Comparison of ENCODE assay signal across 20 mouse cellular contexts in the genomic region with DNA sequence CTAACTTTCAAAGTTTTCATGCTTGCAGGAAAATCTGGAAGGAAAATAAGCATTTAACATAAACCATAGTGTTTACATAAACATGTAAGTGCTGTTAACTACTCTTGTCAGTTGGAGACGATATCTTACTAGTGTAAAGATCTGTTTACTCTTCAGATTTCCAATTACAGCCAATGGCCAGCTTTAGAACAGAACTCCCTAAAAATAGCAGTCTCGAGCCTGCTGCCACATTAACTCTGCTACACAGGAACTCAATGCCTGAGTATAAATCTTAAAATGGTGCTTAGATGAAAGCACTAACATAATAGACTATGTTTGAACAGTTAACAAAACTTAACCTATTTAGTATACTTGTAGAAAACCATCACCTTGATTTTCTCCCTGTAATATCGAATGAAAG.
DNase-seq lines count a peak whose midpoint lies in the region; ATAC-seq lines count a peak whose summit lies in the region.
"Had no signal": no experiment of that assay in that cellular context is flagged by ENCODE, and none has a peak within 500 bp of the region (broad histone marks: within the 10 kb centered on the region; RNA-seq: fewer than 3 reads in every experiment).

No protein-coding gene starts in this region.

- ATAC-seq in heart, embryonic 15.5 days (replicated peaks; ENCODE audit: insufficient number of reproducible peaks, insufficient read depth, low FRiP score, low read depth), result no peak
- ATAC-seq in lung, embryonic 15.5 days (ENCODE audit: borderline replicate concordance, extremely low read depth, low FRiP score, low TSS enrichment), result peak; percentile 62; the same call in 1 of the 2 replicates
- ATAC-seq: forebrain, embryonic 16.5 days; hindbrain, embryonic 16.5 days; inflammation-experienced regulatory T-cells, adult 6 months; intestine, postnatal 0 days had no signal

- H3K27ac ChIP-seq in heart, embryonic 15.5 days, result peak overlapping the region; percentile 56; the same call in 1 of the 2 replicates
- no peak overlapping the region for H3K27ac ChIP-seq in lung, embryonic 15.5 days
- H3K27ac ChIP-seq: embryonic facial prominence, embryonic 13.5 days; forebrain, embryonic 12.5 days; hindbrain, embryonic 12.5 days had no signal

- intact Hi-C loops in heart, postnatal 10 days (cut with DNase I), result no loop called here

- no peak overlapping the region for H3K4me3 ChIP-seq in heart, embryonic 15.5 days
- H3K4me3 ChIP-seq in lung, embryonic 15.5 days, result no peak overlapping the region
- H3K4me3 ChIP-seq: embryonic facial prominence, embryonic 13.5 days; forebrain, embryonic 12.5 days; hindbrain, embryonic 12.5 days had no signal

- peaks cover 6% of the 10 kb centered on the region for H3K4me1 ChIP-seq in heart, embryonic 15.5 days (replicated peaks)
- no peaks in the 10 kb centered on the region for H3K4me1 ChIP-seq in lung, embryonic 15.5 days
- H3K4me1 ChIP-seq: embryonic facial prominence, embryonic 13.5 days; forebrain, embryonic 12.5 days; hindbrain, embryonic 12.5 days had no signal

- 20% methylated on average over 3 of the region's 3 CpGs for WGBS in heart, embryonic 15.5 days
- 25% methylated on average over 3 of the region's 3 CpGs for whole genome bisulfite sequencing in lung, embryonic 15.5 days

- no peak overlapping the region for H3K9ac ChIP-seq in heart, embryonic 15.5 days
- no peak overlapping the region for H3K9ac ChIP-seq in lung, embryonic 15.5 days
- H3K9ac ChIP-seq: embryonic facial prominence, embryonic 13.5 days; forebrain, embryonic 12.5 days; hindbrain, embryonic 12.5 days had no signal

- H3K9me3 ChIP-seq in heart, embryonic 15.5 days (replicated peaks), result no peaks in the 10 kb centered on the region
- no peaks in the 10 kb centered on the region for H3K9me3 ChIP-seq in lung, embryonic 15.5 days
- H3K9me3 ChIP-seq: embryonic facial prominence, embryonic 13.5 days; forebrain, embryonic 12.5 days; hindbrain, embryonic 12.5 days had no signal

- no peaks in the 10 kb centered on the region for H3K36me3 ChIP-seq in heart, embryonic 15.5 days
- H3K36me3 ChIP-seq in lung, embryonic 15.5 days, result no peaks in the 10 kb centered on the region
- H3K36me3 ChIP-seq: embryonic facial prominence, embryonic 13.5 days; forebrain, embryonic 12.5 days; hindbrain, embryonic 12.5 days had no signal

- DNase-seq in heart, adult 8-10 months (ENCODE audit: low spot score), result peak; percentile 9
- no peak for DNase-seq in heart, adult 11 months
- no peak for DNase-seq in heart, postnatal 10 days
- no peak for DNase-seq in lung, postnatal 10 days
- DNase-seq: adrenal gland, adult 2 months; adrenal gland, postnatal 25 days; cerebellum, adult 18-20 months; cerebellum, adult 9-11 months; cerebellum, postnatal 36 days; heart, postnatal 4 days; kidney, adult 8-10 months had no signal

- 0 out of 2 replicates have a peak overlapping the region, but pooled peaks have one; percentile 13 for H3K4me2 ChIP-seq in heart, embryonic 15.5 days
- no peak overlapping the region for H3K4me2 ChIP-seq in lung, embryonic 15.5 days
- H3K4me2 ChIP-seq: embryonic facial prominence, embryonic 13.5 days; forebrain, embryonic 12.5 days; hindbrain, embryonic 12.5 days had no signal

- no peaks in the 10 kb centered on the region for H3K27me3 ChIP-seq in heart, embryonic 15.5 days
- no peaks in the 10 kb centered on the region for H3K27me3 ChIP-seq in lung, embryonic 15.5 days
- H3K27me3 ChIP-seq: embryonic facial prominence, embryonic 13.5 days; forebrain, embryonic 12.5 days; hindbrain, embryonic 12.5 days had no signal
